Mouse (Mus musculus) megakaryocyte, embryonic 14.5 days (primary cell): ENCODE measurements around the gene Gm44502. TPM values are rescaled to one million over a fixed set of nuclear protein-coding genes. Genes with fewer than 3 reads are reported as not detected.

Experiments
- H3K27me3 ChIP-seq: replicated peaks from 2 replicates; pipeline ENCODE3; 2012; ENCODE audit warnings: inconsistent platforms
- H3K36me3 ChIP-seq: replicated peaks from 2 replicates; pipeline ENCODE3; 2012; ENCODE audit warnings: low read length, inconsistent platforms, mixed read lengths
- H3K4me1 ChIP-seq: 2 replicates; pipeline ENCODE4 v1.6.1; 2012; ENCODE audit warnings: inconsistent platforms
- H3K4me3 ChIP-seq: replicated peaks from 2 replicates; pipeline ENCODE3; 2012; ENCODE audit warnings: moderate library complexity, mild to moderate bottlenecking, inconsistent platforms
- H3K9me3 ChIP-seq: 2 replicates; pipeline ENCODE4 v1.6.1; 2012; ENCODE audit warnings: inconsistent platforms
- FLI1 ChIP-seq: IDR thresholded peaks from 2 replicates; pipeline ENCODE4 v1.6.1; 2012; ENCODE audit warnings: low read length, inconsistent platforms, mixed read lengths
- GATA1 ChIP-seq: IDR thresholded peaks from 3 replicates; pipeline ENCODE4 v1.6.1; 2012; ENCODE audit warnings: mixed read lengths, low read length, inconsistent platforms, borderline replicate concordance
- polyA plus RNA-seq: library from polyadenylated mRNA; stranded (reverse); fragments of >175 nt; gene quantifications from 2 replicates; pipeline ENCODE4 v1.2.3, GENCODE M21; 2012; ENCODE audit warnings: low replicate concordance; ENCODE audit not compliant: insufficient read depth

The Gm44502 gene
- 0.13 and 0.50 TPM in 2 replicates for polyA plus RNA-seq

GRCm38 (mm10) chr15:89429352-89430221 is at the start of gene Gm44502, which contains the start of the genes C730034F03Rik and Chkb:
Gm44502 (minus strand) TSS chr15:89429696.
C730034F03Rik (plus strand) TSS chr15:89429589.
Chkb (minus strand) TSS chr15:89429908.
- H3K9me3 ChIP-seq, result no peaks in the 10 kb centered on the region
- peak within 1 kb of the TSS; percentile 98 for H3K4me3 ChIP-seq
- TF ChIP-seq GATA1, result no peak
- 0 out of 2 replicates have a peak, but pooled peaks have one; percentile 39 for TF ChIP-seq FLI1
- H3K27me3 ChIP-seq, result no peaks in the 10 kb centered on the region
- H3K36me3 ChIP-seq, result peaks cover 35% of the 10 kb centered on the region
- peaks cover 42% of the 10 kb centered on the region for H3K4me1 ChIP-seq

- Histone ChIP-seq H3K27me3 (no peaks in the 10 kb centered on the region), H3K36me3 (peaks cover 51% of the 10 kb centered on the region), H3K4me1 (peaks cover 54% of the 10 kb centered on the region), H3K4me3 (peak overlapping the region; percentile 64), H3K9me3 (peaks cover 6% of the 10 kb centered on the region; the same call in 1 of the 2 replicates)
- TF ChIP-seq FLI1 (no peak), GATA1 (no peak)
Measured at GRCm38 (mm10) chr15:89478622-89479021, 49.1 kb upstream of the Gm44502 start.

GRCm38 (mm10) chr15:89477806-89478205 is 48.3 kb upstream of the Gm44502 start:
- Histone ChIP-seq H3K4me3 (peak overlapping the region; percentile 17), H3K27me3 (no peaks in the 10 kb centered on the region), H3K4me1 (peaks cover 54% of the 10 kb centered on the region), H3K9me3 (peaks cover 6% of the 10 kb centered on the region; the same call in 1 of the 2 replicates), H3K36me3 (peaks cover 59% of the 10 kb centered on the region)
- TF ChIP-seq GATA1 (no peak), FLI1 (no peak)

GRCm38 (mm10) chr15:89477091-89477491 is 47.6 kb upstream of the Gm44502 start, which contains the start of gene Arsa:
Arsa (minus strand) TSS chr15:89477425.
- TF ChIP-seq GATA1 (no peak), FLI1 (no peak)
- peaks cover 54% of the 10 kb centered on the region for H3K4me1 ChIP-seq

GRCm38 (mm10) chr15:89476475-89476815 is 46.9 kb upstream of the Gm44502 start:
- H3K27me3 ChIP-seq, result no peaks in the 10 kb centered on the region
- peaks cover 54% of the 10 kb centered on the region for H3K4me1 ChIP-seq
- no peaks in the 10 kb centered on the region for H3K9me3 ChIP-seq
- peaks cover 56% of the 10 kb centered on the region for H3K36me3 ChIP-seq
- no peak for TF ChIP-seq GATA1
- no peak for TF ChIP-seq FLI1
- H3K4me3 ChIP-seq, result peak overlapping the region; percentile 99

More at GRCm38 (mm10) chr15:89477091-89477491, 47.6 kb upstream of the Gm44502 start, which contains the start of gene Arsa:
- Histone ChIP-seq H3K27me3 (no peaks in the 10 kb centered on the region), H3K36me3 (peaks cover 59% of the 10 kb centered on the region), H3K4me3 (peak within 1 kb of the TSS; percentile 99), H3K9me3 (peaks cover 2% of the 10 kb centered on the region; the same call in 1 of the 2 replicates)

GRCm38 (mm10) chr15:89475611-89476474 is 46.3 kb upstream of the Gm44502 start:
- no peaks in the 10 kb centered on the region for H3K9me3 ChIP-seq
- peaks cover 52% of the 10 kb centered on the region for H3K36me3 ChIP-seq
- TF ChIP-seq GATA1 (no peak), FLI1 (no peak)
- H3K4me1 ChIP-seq, result peaks cover 54% of the 10 kb centered on the region
- H3K27me3 ChIP-seq, result no peaks in the 10 kb centered on the region
- H3K4me3 ChIP-seq, result peak overlapping the region; percentile 99

- peaks cover 46% of the 10 kb centered on the region for H3K36me3 ChIP-seq
- TF ChIP-seq GATA1, result no peak
- no peak for TF ChIP-seq FLI1
- no peaks in the 10 kb centered on the region for H3K9me3 ChIP-seq
- H3K4me3 ChIP-seq, result peak overlapping the region; percentile 99
- no peaks in the 10 kb centered on the region for H3K27me3 ChIP-seq
- peaks cover 51% of the 10 kb centered on the region for H3K4me1 ChIP-seq
Measured at GRCm38 (mm10) chr15:89475293-89475600, 45.8 kb upstream of the Gm44502 start.

GRCm38 (mm10) chr15:89474596-89475292 is 45.2 kb upstream of the Gm44502 start:
- peak overlapping the region; percentile 99 for H3K4me3 ChIP-seq
- peaks cover 47% of the 10 kb centered on the region for H3K4me1 ChIP-seq
- H3K36me3 ChIP-seq, result peaks cover 42% of the 10 kb centered on the region
- H3K9me3 ChIP-seq, result no peaks in the 10 kb centered on the region
- no peaks in the 10 kb centered on the region for H3K27me3 ChIP-seq
- TF ChIP-seq GATA1 (no peak), FLI1 (no peak)

- TF ChIP-seq FLI1, result no peak
- TF ChIP-seq GATA1, result no peak
- no peaks in the 10 kb centered on the region for H3K9me3 ChIP-seq
- peaks cover 46% of the 10 kb centered on the region for H3K4me1 ChIP-seq
- H3K36me3 ChIP-seq, result peaks cover 36% of the 10 kb centered on the region
- no peaks in the 10 kb centered on the region for H3K27me3 ChIP-seq
- peak overlapping the region; percentile 44 for H3K4me3 ChIP-seq
Measured at GRCm38 (mm10) chr15:89473921-89474320, 44.4 kb upstream of the Gm44502 start.
